Mouse (Mus musculus) myocyte (in vitro differentiated cells): ENCODE measurements around the gene 4930523C07Rik. TPM values are rescaled to one million over a fixed set of nuclear protein-coding genes. Genes with fewer than 3 reads are reported as not detected.

Experiments used
- H3K27me3 ChIP-seq: one replicate; pipeline ENCODE4 v1.6.1; 2011; ENCODE audit not compliant: control insufficient read depth, insufficient read depth, insufficient read length
- H3K36me3 ChIP-seq: one replicate; pipeline ENCODE4 v1.6.1; 2011; ENCODE audit not compliant: control insufficient read depth, insufficient read depth
- H3K4me2 ChIP-seq: one replicate; pipeline ENCODE4 v1.6.1; 2011; ENCODE audit warnings: low read depth, control low read depth
- H3K4me3 ChIP-seq: one replicate; pipeline ENCODE4 v1.5.1; 2011; ENCODE audit warnings: mild to moderate bottlenecking, control low read depth, moderate library complexity
- H3K79me2 ChIP-seq: one replicate; pipeline ENCODE4 v1.6.1; 2011; ENCODE audit not compliant: control insufficient read depth, insufficient read depth
- H3ac ChIP-seq: one replicate; pipeline ENCODE4 v1.6.1; 2011; ENCODE audit not compliant: control insufficient read depth, insufficient read length
- CEBPB ChIP-seq: IDR thresholded peaks from 2 replicates; pipeline ENCODE4 v1.6.1; 2011; ENCODE audit warnings: mild to moderate bottlenecking, moderate library complexity; ENCODE audit not compliant: poor library complexity, insufficient read depth, severe bottlenecking
- E2F4 ChIP-seq: IDR thresholded peaks from one replicate; pipeline ENCODE4 v1.6.1; 2011; ENCODE audit warnings: mild to moderate bottlenecking, control low read depth, moderate library complexity; ENCODE audit not compliant: insufficient read depth
- MAX ChIP-seq: IDR thresholded peaks from one replicate; pipeline ENCODE4 v1.6.1; 2011; ENCODE audit warnings: low read depth, mild to moderate bottlenecking, control low read depth
- MYOD1 ChIP-seq, 3 experiments: IDR thresholded peaks; one replicate each; pipeline ENCODE4 v1.6.1; 2011; ENCODE audit warnings: control low read depth in 2 of 3, low read depth in 2 of 3, mild to moderate bottlenecking in 2 of 3, moderate library complexity in 1 of 3; ENCODE audit not compliant: insufficient read length in 2 of 3, control insufficient read depth in 1 of 3
- MYOG ChIP-seq, 3 experiments: IDR thresholded peaks; one replicate each; pipeline ENCODE4 v1.6.1; 2011; ENCODE audit warnings: control low read depth in 2 of 3, low read depth in 2 of 3, mild to moderate bottlenecking in 2 of 3; ENCODE audit not compliant: insufficient read length in 2 of 3, control insufficient read depth in 1 of 3, insufficient read depth in 1 of 3
- POLR2A ChIP-seq: IDR thresholded peaks from one replicate; pipeline ENCODE4 v1.6.1; 2011; ENCODE audit warnings: low read depth, mild to moderate bottlenecking, control low read depth, moderate library complexity; ENCODE audit not compliant: insufficient read length
- POLR2AphosphoS2 ChIP-seq: IDR thresholded peaks from one replicate; pipeline ENCODE4 v1.6.1; 2011; ENCODE audit warnings: low read depth, control low read depth; ENCODE audit not compliant: insufficient read length
- REST ChIP-seq: IDR thresholded peaks from one replicate; pipeline ENCODE4 v1.6.1; 2011; ENCODE audit warnings: mild to moderate bottlenecking, control low read depth, moderate library complexity; ENCODE audit not compliant: insufficient read depth, insufficient read length
- SRF ChIP-seq: IDR thresholded peaks from one replicate; pipeline ENCODE4 v1.6.1; 2011; ENCODE audit warnings: low read depth; ENCODE audit not compliant: control insufficient read depth, insufficient read length
- TCF12 ChIP-seq: IDR thresholded peaks from one replicate; pipeline ENCODE4 v1.6.1; 2011; ENCODE audit warnings: mild to moderate bottlenecking, control low read depth; ENCODE audit not compliant: poor library complexity, insufficient read depth, severe bottlenecking
- TCF3 ChIP-seq: IDR thresholded peaks from one replicate; pipeline ENCODE4 v1.6.1; 2011; ENCODE audit warnings: low read depth, control low read depth; ENCODE audit not compliant: insufficient read length
- USF1 ChIP-seq: IDR thresholded peaks from one replicate; pipeline ENCODE4 v1.6.1; 2011; ENCODE audit warnings: low read depth, mild to moderate bottlenecking, control low read depth, moderate library complexity
- polyA plus RNA-seq: library from polyadenylated mRNA; unstranded; fragments of >200 nt; fragmentation: generic; extraction: Trizol; gene quantifications from one replicate; pipeline ENCODE4 v1.2.1, GENCODE M21; 2012; ENCODE audit warnings: missing spikeins

Gene 4930523C07Rik
- polyA plus RNA-seq, result 2.8 TPM

DNA sequence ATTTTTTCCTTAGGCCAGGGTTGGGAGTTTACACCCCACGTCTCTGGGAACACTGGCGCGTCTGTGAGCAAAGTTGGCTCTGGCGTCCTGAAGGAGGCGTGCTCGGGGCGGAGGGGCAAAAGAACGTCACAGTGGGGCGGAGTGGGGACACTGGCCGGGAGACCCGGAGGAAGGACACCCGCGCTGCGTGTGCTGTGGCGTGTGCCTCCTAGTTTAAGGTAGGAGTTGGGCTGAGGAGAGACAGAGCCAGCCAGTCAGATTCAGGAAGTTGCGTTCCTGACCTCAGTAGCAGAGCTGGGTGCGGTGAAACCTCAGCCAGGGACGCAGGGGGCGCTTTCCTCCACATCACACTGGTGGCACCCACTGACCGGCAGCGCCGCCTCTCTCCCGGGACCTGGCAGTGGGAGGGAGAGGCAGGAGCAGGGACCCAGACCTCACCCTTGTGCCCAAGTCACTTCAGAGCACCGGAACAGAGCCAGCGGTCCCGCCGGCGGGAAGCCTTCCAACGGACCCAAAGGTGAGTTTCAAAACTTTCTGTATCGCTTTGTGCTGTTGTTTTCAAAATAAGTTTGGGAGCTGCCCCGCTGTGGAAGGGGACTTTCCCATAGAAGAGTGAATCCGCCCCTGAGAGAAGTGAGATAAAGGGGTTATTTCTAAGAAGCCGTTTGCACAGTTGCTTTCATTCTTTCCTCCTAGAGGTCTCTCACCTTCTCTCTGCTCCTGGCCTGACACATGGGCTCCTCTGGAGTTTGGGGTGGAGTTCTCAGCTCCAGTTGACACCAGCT lies at the start of gene 4930523C07Rik:
TSS of gene 4930523C07Rik (plus strand) at position 146 of the 785 bp plus-strand sequence.
- peak within 1 kb of the TSS; percentile 71 for H3K4me2 ChIP-seq
- H3K4me3 ChIP-seq, result peak within 1 kb of the TSS; percentile 27
- no peak for TF ChIP-seq CEBPB
- no peak for TF ChIP-seq USF1
- TF ChIP-seq POLR2A, result peak; percentile 62
- TF ChIP-seq MAX, result no peak
- TF ChIP-seq TCF12, result no peak
- no peak for TF ChIP-seq SRF
- TF ChIP-seq REST, result no peak
- TF ChIP-seq MYOD1 (IDR thresholded peaks at IDR 0.05; ENCODE audit: control insufficient read depth in 1 of 3, insufficient read length in 2 of 3, low read depth in 2 of 3), result no peak
- no peak for TF ChIP-seq MYOG (IDR thresholded peaks at IDR 0.05; ENCODE audit: control insufficient read depth in 1 of 3, insufficient read depth in 1 of 3, insufficient read length in 2 of 3, low read depth in 2 of 3)
- no peak for TF ChIP-seq TCF3
- peak; percentile 68 for TF ChIP-seq POLR2AphosphoS2
- TF ChIP-seq E2F4, result no peak
- no peaks in the 10 kb centered on the region for H3K27me3 ChIP-seq
- H3ac ChIP-seq, result no peak within 1 kb of the TSS
- H3K36me3 ChIP-seq, result no peaks in the 10 kb centered on the region
- no peaks in the 10 kb centered on the region for H3K79me2 ChIP-seq

GRCm38 (mm10) chr1:159997329-159997728 lies 46.9 kb upstream of the 4930523C07Rik start:
- Histone ChIP-seq H3K79me2 (no peaks in the 10 kb centered on the region), H3K4me2 (no peak overlapping the region), H3K36me3 (no peaks in the 10 kb centered on the region), H3K4me3 (no peak overlapping the region), H3K27me3 (no peaks in the 10 kb centered on the region), H3ac (no peak overlapping the region)
- TF ChIP-seq USF1 (no peak), REST (no peak), TCF12 (no peak), POLR2AphosphoS2 (no peak), MAX (no peak), MYOG (IDR thresholded peaks at IDR 0.05; ENCODE audit: control insufficient read depth in 1 of 3, insufficient read depth in 1 of 3, insufficient read length in 2 of 3, low read depth in 2 of 3) (no peak), POLR2A (no peak), TCF3 (no peak)

GRCm38 (mm10) chr1:159998349-159998748 lies 45.8 kb upstream of the 4930523C07Rik start:
- H3ac ChIP-seq, result no peak overlapping the region
- no peaks in the 10 kb centered on the region for H3K27me3 ChIP-seq
- H3K4me2 ChIP-seq, result no peak overlapping the region
- H3K4me3 ChIP-seq, result no peak overlapping the region
- no peak for TF ChIP-seq POLR2AphosphoS2
- TF ChIP-seq MYOD1 (IDR thresholded peaks at IDR 0.05; ENCODE audit: control insufficient read depth in 1 of 3, insufficient read length in 2 of 3, low read depth in 2 of 3), result no peak
- TF ChIP-seq CEBPB, result no peak
- no peak for TF ChIP-seq POLR2A
- no peaks in the 10 kb centered on the region for H3K79me2 ChIP-seq
- no peaks in the 10 kb centered on the region for H3K36me3 ChIP-seq

GRCm38 (mm10) chr1:159999232-159999631 lies 45.0 kb upstream of the 4930523C07Rik start:
- Histone ChIP-seq H3ac (no peak overlapping the region), H3K4me3 (no peak overlapping the region)
- no peak for TF ChIP-seq MAX
- TF ChIP-seq E2F4, result no peak
- no peak for TF ChIP-seq TCF12
- TF ChIP-seq CEBPB, result no peak
- no peak for TF ChIP-seq MYOG (IDR thresholded peaks at IDR 0.05; ENCODE audit: control insufficient read depth in 1 of 3, insufficient read depth in 1 of 3, insufficient read length in 2 of 3, low read depth in 2 of 3)
- TF ChIP-seq USF1, result no peak
- no peak for TF ChIP-seq SRF
- TF ChIP-seq TCF3, result no peak
- TF ChIP-seq REST, result no peak
- no peak for TF ChIP-seq POLR2AphosphoS2
- TF ChIP-seq MYOD1 (IDR thresholded peaks at IDR 0.05; ENCODE audit: control insufficient read depth in 1 of 3, insufficient read length in 2 of 3, low read depth in 2 of 3), result no peak
- TF ChIP-seq POLR2A, result no peak

GRCm38 (mm10) chr1:160005319-160005718 lies 38.9 kb upstream of the 4930523C07Rik start:
- Histone ChIP-seq H3K27me3 (no peaks in the 10 kb centered on the region), H3ac (no peak overlapping the region), H3K4me3 (no peak overlapping the region), H3K36me3 (no peaks in the 10 kb centered on the region), H3K79me2 (no peaks in the 10 kb centered on the region), H3K4me2 (no peak overlapping the region)
- TF ChIP-seq REST (no peak), POLR2A (no peak), POLR2AphosphoS2 (no peak), MYOG (IDR thresholded peaks at IDR 0.05; ENCODE audit: control insufficient read depth in 1 of 3, insufficient read depth in 1 of 3, insufficient read length in 2 of 3, low read depth in 2 of 3) (no peak), MYOD1 (IDR thresholded peaks at IDR 0.05; ENCODE audit: control insufficient read depth in 1 of 3, insufficient read length in 2 of 3, low read depth in 2 of 3) (no peak), TCF12 (no peak), E2F4 (no peak), TCF3 (no peak), USF1 (no peak), CEBPB (no peak), MAX (no peak), SRF (no peak)

More at GRCm38 (mm10) chr1:159999232-159999631, 45.0 kb upstream of the 4930523C07Rik start:
- H3K79me2 ChIP-seq, result no peaks in the 10 kb centered on the region
- no peak overlapping the region for H3K4me2 ChIP-seq
- H3K36me3 ChIP-seq, result no peaks in the 10 kb centered on the region
- H3K27me3 ChIP-seq, result no peaks in the 10 kb centered on the region
